ENCODE assay signal across 12 mouse cellular contexts in the genomic region with DNA sequence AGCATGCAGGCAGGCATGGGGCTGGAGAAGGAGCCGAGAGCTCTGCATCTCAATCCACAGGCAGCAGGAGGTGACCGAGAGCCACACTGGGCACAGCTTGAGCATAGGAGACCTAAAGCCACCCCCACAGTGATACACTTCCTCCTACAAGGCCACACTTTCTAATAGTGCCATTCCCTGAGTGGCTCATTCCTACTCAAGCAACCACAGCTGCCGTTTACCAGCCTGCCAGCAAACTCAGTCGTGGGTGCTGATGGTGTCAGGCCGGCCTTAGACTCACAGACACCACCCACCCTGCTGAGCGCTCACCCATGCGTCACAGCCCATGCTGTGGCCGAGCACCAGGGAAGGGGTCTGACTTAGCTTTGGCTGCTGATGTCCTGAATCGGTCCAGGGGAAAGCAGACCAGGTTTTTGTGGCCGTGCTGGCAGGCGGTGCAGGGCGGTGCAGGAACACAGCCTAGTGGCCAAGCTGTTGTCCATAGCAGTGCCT. TPM values are rescaled to one million over a fixed set of nuclear protein-coding genes. Genes with fewer than 3 reads are reported as not detected.
DNase-seq lines count a peak whose midpoint lies in the region; ATAC-seq and TF ChIP-seq lines count a peak whose summit lies in the region.
"Had no signal": no experiment of that assay in that cellular context is flagged by ENCODE, and none has a peak within 500 bp of the region (broad histone marks: within the 10 kb centered on the region; RNA-seq: fewer than 3 reads in every experiment).

No protein-coding gene starts in this region.

- peaks cover 3% of the 10 kb centered on the region for H3K36me3 ChIP-seq in kidney, adult 2 months (ENCODE audit: control insufficient read depth, insufficient read depth, low read length)
- peaks cover 94% of the 10 kb centered on the region for H3K36me3 ChIP-seq in kidney, embryonic 15.5 days
- H3K36me3 ChIP-seq in thymus, adult 2 months (ENCODE audit: control insufficient read depth, insufficient read depth, low read length) = peaks cover 63% of the 10 kb centered on the region

- no peak overlapping the region for H3K27ac ChIP-seq in kidney, adult 2 months (ENCODE audit: insufficient read depth, low read depth, low read length)
- H3K27ac ChIP-seq in kidney, embryonic 15.5 days = no peak overlapping the region
- H3K27ac ChIP-seq in thymus, adult 2 months (ENCODE audit: control insufficient read depth, insufficient read depth, low read length) = no peak overlapping the region
- H3K27ac ChIP-seq: forebrain, embryonic 10.5 days; heart, embryonic 13.5 days; liver, embryonic 14.5 days had no signal

- H3K9ac ChIP-seq in kidney, embryonic 15.5 days = no peak overlapping the region
- H3K9ac ChIP-seq: heart, embryonic 13.5 days; liver, embryonic 14.5 days had no signal

- DNase-seq in kidney, adult 2 months = peak; percentile 30
- DNase-seq in thymus, adult 2 months = peak; percentile 25
- DNase-seq in thymus, postnatal 0 days (ENCODE audit: low spot score) = no peak
- peak; percentile 42 to 53 for DNase-seq in kidney, postnatal 25 days

- TF ChIP-seq CTCF in kidney, adult 2 months (conservative IDR thresholded peaks at IDR 0.05; ENCODE audit: insufficient read depth, insufficient read length, low read depth, low read length) = no peak
- TF ChIP-seq CTCF in thymus, adult 2 months (IDR thresholded peaks at IDR 0.05; ENCODE audit: borderline replicate concordance, control insufficient read depth, extremely low read depth, insufficient read depth, low read length, poor library complexity) = no peak

- no peaks in the 10 kb centered on the region for H3K9me3 ChIP-seq in kidney, embryonic 15.5 days (replicated peaks)
- H3K9me3 ChIP-seq: forebrain, embryonic 10.5 days; heart, embryonic 13.5 days had no signal

- no peaks in the 10 kb centered on the region for H3K27me3 ChIP-seq in kidney, adult 2 months (replicated peaks; ENCODE audit: control insufficient read depth, insufficient read depth, low read length)
- no peaks in the 10 kb centered on the region for H3K27me3 ChIP-seq in kidney, embryonic 15.5 days
- no peaks in the 10 kb centered on the region for H3K27me3 ChIP-seq in thymus, adult 2 months (ENCODE audit: control insufficient read depth, insufficient read depth, low read length)
- H3K27me3 ChIP-seq: heart, embryonic 13.5 days had no signal

- H3K4me3 ChIP-seq in kidney, adult 2 months (ENCODE audit: insufficient read depth, low read depth, low read length) = no peak overlapping the region
- H3K4me3 ChIP-seq in kidney, embryonic 15.5 days (replicated peaks) = no peak overlapping the region
- H3K4me3 ChIP-seq in thymus, adult 2 months (ENCODE audit: control insufficient read depth, insufficient read depth, low read length) = no peak overlapping the region
- H3K4me3 ChIP-seq: forebrain, embryonic 10.5 days; heart, embryonic 13.5 days had no signal

- no peak for TF ChIP-seq POLR2A in kidney, adult 2 months (IDR thresholded peaks at IDR 0.05; ENCODE audit: low read depth, low read length)
- TF ChIP-seq POLR2A in thymus, adult 2 months (IDR thresholded peaks at IDR 0.05; ENCODE audit: control insufficient read depth, extremely low read depth, insufficient read depth, low read length, poor library complexity) = no peak

- WGBS in kidney, adult 2 months = 75% methylated on average over 12 of the region's 12 CpGs
- 76% methylated on average over 12 of the region's 12 CpGs for WGBS in kidney, embryonic 15.5 days
- WGBS in thymus, adult 2 months = 97% methylated on average over 12 of the region's 12 CpGs

- no peaks in the 10 kb centered on the region for H3K4me1 ChIP-seq in kidney, adult 2 months (ENCODE audit: control insufficient read depth, insufficient read depth, low read length)
- peaks cover 37% of the 10 kb centered on the region for H3K4me1 ChIP-seq in kidney, embryonic 15.5 days
- no peaks in the 10 kb centered on the region for H3K4me1 ChIP-seq in thymus, adult 2 months (replicated peaks; ENCODE audit: control insufficient read depth, insufficient read depth, low read length)
- H3K4me1 ChIP-seq: forebrain, embryonic 10.5 days had no signal

- no peak for ATAC-seq in kidney, embryonic 15.5 days (replicated peaks; ENCODE audit: low FRiP score)
- no peak for ATAC-seq in inflammation-experienced regulatory T-cells, adult 6 months
- no peak for ATAC-seq in CD4-positive, CD25-positive, alpha-beta regulatory T cell, adult 4 months
- ATAC-seq: intestine, embryonic 16.5 days had no signal

- H3K4me2 ChIP-seq in kidney, embryonic 15.5 days = no peak overlapping the region
- H3K4me2 ChIP-seq: heart, embryonic 13.5 days had no signal

RNA-seq across cellular contexts. Expression of a gene that starts 8.1 kb away (rescaled TPM):
- 156 and 217 TPM in 2 replicates for polyA plus RNA-seq in kidney, adult 2 months (2012; rRNA removed)
- polyA plus RNA-seq in kidney, embryonic 15.5 days (2015; fragmentation: Nextera tagmentation; extraction: Ambion mirVana) = 94.7 and 103 TPM in 2 replicates
- 191 and 202 TPM in 2 replicates for polyA plus RNA-seq in thymus, adult 2 months (2012; rRNA removed)
- polyA plus RNA-seq in thymus, postnatal 0 days (2015; fragmentation: Nextera tagmentation; extraction: Ambion mirVana) = 85.3 and 90.6 TPM in 2 replicates
- 10 to 100 TPM; 22.3 to 26.3 (median 25.6) TPM for polyA plus RNA-seq in inflammation-experienced regulatory T-cells, adult 6 months (2017; shearing (Covaris generic))
- polyA plus RNA-seq in CD4-positive, CD25-positive, alpha-beta regulatory T cell, adult 4 months (2017; shearing (Covaris generic)) = 10 to 100 TPM; 23.5 to 27.2 TPM

RNA-seq across cellular contexts. Expression of a gene that starts 10.9 kb away (rescaled TPM):
- not detected in 2 replicates for polyA plus RNA-seq in kidney, adult 2 months (2012; rRNA removed)
- polyA plus RNA-seq in kidney, embryonic 15.5 days (2015; fragmentation: Nextera tagmentation; extraction: Ambion mirVana) = not detected in 2 replicates
- 0.27 TPM in 1 of 2 replicates, not detected in the other for polyA plus RNA-seq in thymus, adult 2 months (2012; rRNA removed)
- 0.37 TPM in 1 of 2 replicates, not detected in the other for polyA plus RNA-seq in thymus, postnatal 0 days (2015; fragmentation: Nextera tagmentation; extraction: Ambion mirVana)
- polyA plus RNA-seq in inflammation-experienced regulatory T-cells, adult 6 months (2017; shearing (Covaris generic)) = not detected
- polyA plus RNA-seq in CD4-positive, CD25-positive, alpha-beta regulatory T cell, adult 4 months (2017; shearing (Covaris generic)) = not detected
- polyA plus RNA-seq: forebrain, embryonic 10.5 days; heart, embryonic 13.5 days; intestine, embryonic 16.5 days; liver, embryonic 14.5 days; stomach, embryonic 16.5 days had no signal

RNA-seq across cellular contexts. Expression of a gene that starts 11.8 kb away (rescaled TPM):
- not detected in 2 replicates for polyA plus RNA-seq in kidney, adult 2 months (2012; rRNA removed)
- polyA plus RNA-seq in kidney, embryonic 15.5 days (2015; fragmentation: Nextera tagmentation; extraction: Ambion mirVana) = not detected in 2 replicates
- 0.66 and 1.3 TPM in 2 replicates for polyA plus RNA-seq in thymus, adult 2 months (2012; rRNA removed)
- 0.12 TPM in 1 of 2 replicates, not detected in the other for polyA plus RNA-seq in thymus, postnatal 0 days (2015; fragmentation: Nextera tagmentation; extraction: Ambion mirVana)
- polyA plus RNA-seq in inflammation-experienced regulatory T-cells, adult 6 months (2017; shearing (Covaris generic)) = not detected
- not detected for polyA plus RNA-seq in CD4-positive, CD25-positive, alpha-beta regulatory T cell, adult 4 months (2017; shearing (Covaris generic))

RNA-seq across cellular contexts. Expression of a gene that starts 18.0 kb away (rescaled TPM):
- polyA plus RNA-seq in kidney, adult 2 months (2012; rRNA removed) = 0.81 and 1.0 TPM in 2 replicates
- polyA plus RNA-seq in kidney, embryonic 15.5 days (2015; fragmentation: Nextera tagmentation; extraction: Ambion mirVana) = 0.99 and 1.9 TPM in 2 replicates
- polyA plus RNA-seq in thymus, adult 2 months (2012; rRNA removed) = 5.9 and 8.3 TPM in 2 replicates
- 3.7 and 4.0 TPM in 2 replicates for polyA plus RNA-seq in thymus, postnatal 0 days (2015; fragmentation: Nextera tagmentation; extraction: Ambion mirVana)
- polyA plus RNA-seq in inflammation-experienced regulatory T-cells, adult 6 months (2017; shearing (Covaris generic)) = 1 to 10 TPM; 1.9 to 8.9 (median 3.9) TPM
- polyA plus RNA-seq in CD4-positive, CD25-positive, alpha-beta regulatory T cell, adult 4 months (2017; shearing (Covaris generic)) = 1 to 10 TPM; 2.5 to 2.8 TPM

RNA-seq across cellular contexts. Expression of a gene that starts 19.3 kb away (rescaled TPM):
- 8.1 and 8.9 TPM in 2 replicates for polyA plus RNA-seq in kidney, adult 2 months (2012; rRNA removed)
- 5.0 and 6.0 TPM in 2 replicates for polyA plus RNA-seq in kidney, embryonic 15.5 days (2015; fragmentation: Nextera tagmentation; extraction: Ambion mirVana)
- polyA plus RNA-seq in thymus, adult 2 months (2012; rRNA removed) = 0.59 and 1.5 TPM in 2 replicates
- 0.55 and 0.60 TPM in 2 replicates for polyA plus RNA-seq in thymus, postnatal 0 days (2015; fragmentation: Nextera tagmentation; extraction: Ambion mirVana)
- polyA plus RNA-seq in inflammation-experienced regulatory T-cells, adult 6 months (2017; shearing (Covaris generic)) = not detected
- polyA plus RNA-seq in CD4-positive, CD25-positive, alpha-beta regulatory T cell, adult 4 months (2017; shearing (Covaris generic)) = not detected
